Mouse (Mus musculus): ENCODE data around the gene H2-Ab1. TPM values are rescaled to one million over a fixed set of nuclear protein-coding genes. Genes with fewer than 3 reads are reported as not detected.
A peak's percentile ranks its signal among the peaks of the same experiment; 100 is the strongest.
"Not testable (repeated sequence)": the region's sequence is repeated elsewhere in the genome, so short reads cannot be mapped to it uniquely, and the experiment has no call there.

H2-Ab1 gene
- polyA plus RNA-seq, 1 experiment: 1,609 TPM

- Histone ChIP-seq H3K4me1 (ENCODE audit: control insufficient read depth, insufficient read depth, low read length) (no peaks in the 10 kb centered on the region), H3K4me3 (ENCODE audit: insufficient read depth, low read length) (no peak overlapping the region), H3K27ac (ENCODE audit: insufficient read depth, low read depth, low read length) (no peak overlapping the region)
- no peak for TF ChIP-seq POLR2A (IDR thresholded peaks at IDR 0.05; ENCODE audit: borderline replicate concordance, low read depth, low read length)
- no peak for TF ChIP-seq CTCF (IDR thresholded peaks at IDR 0.05; ENCODE audit: low read depth, low read length)
These were observed 38.8 kb upstream of the H2-Ab1 start for GRCm38 (mm10) chr17:34218675-34219074.

- not testable (repeated sequence) for H3K4me1 ChIP-seq (ENCODE audit: control insufficient read depth, insufficient read depth, low read length); H3K4me3 ChIP-seq (ENCODE audit: insufficient read depth, low read length); H3K27ac ChIP-seq (ENCODE audit: insufficient read depth, low read depth, low read length)
- TF ChIP-seq CTCF (IDR thresholded peaks at IDR 0.05; ENCODE audit: low read depth, low read length): peak; percentile 23; the same call in 1 of the 2 replicates
These were observed 38.4 kb upstream of the H2-Ab1 start for GRCm38 (mm10) chr17:34219096-34219495.

GRCm38 (mm10) chr17:34219801-34220200, 37.7 kb upstream of the H2-Ab1 start:
- not testable (repeated sequence) for H3K27ac ChIP-seq (ENCODE audit: insufficient read depth, low read depth, low read length); H3K4me3 ChIP-seq (ENCODE audit: insufficient read depth, low read length); H3K4me1 ChIP-seq (ENCODE audit: control insufficient read depth, insufficient read depth, low read length)

DNA sequence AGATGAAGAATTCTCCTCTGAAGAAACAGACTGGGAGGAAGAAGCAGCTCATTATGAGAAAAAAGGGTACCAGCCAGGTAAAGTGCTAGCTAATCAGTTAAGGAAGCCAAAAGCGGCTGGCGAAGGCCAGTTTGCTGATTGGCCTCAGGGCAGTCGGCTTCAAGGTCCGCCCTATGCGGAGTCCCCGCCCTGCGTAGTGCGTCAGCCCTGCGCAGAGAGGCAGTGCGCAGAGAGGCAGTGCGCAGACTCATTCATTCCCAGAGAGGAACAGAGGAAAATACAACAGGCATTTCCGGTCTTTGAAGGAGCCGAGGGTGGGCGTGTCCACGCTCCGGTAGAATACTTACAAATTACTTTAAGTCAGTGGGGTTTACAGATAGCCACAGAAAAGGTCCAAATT, 37.1 kb upstream of the H2-Ab1 start:
- H3K4me3 ChIP-seq (ENCODE audit: insufficient read depth, low read length); H3K4me1 ChIP-seq (ENCODE audit: control insufficient read depth, insufficient read depth, low read length); H3K27ac ChIP-seq (ENCODE audit: insufficient read depth, low read depth, low read length): not testable (repeated sequence)

DNA sequence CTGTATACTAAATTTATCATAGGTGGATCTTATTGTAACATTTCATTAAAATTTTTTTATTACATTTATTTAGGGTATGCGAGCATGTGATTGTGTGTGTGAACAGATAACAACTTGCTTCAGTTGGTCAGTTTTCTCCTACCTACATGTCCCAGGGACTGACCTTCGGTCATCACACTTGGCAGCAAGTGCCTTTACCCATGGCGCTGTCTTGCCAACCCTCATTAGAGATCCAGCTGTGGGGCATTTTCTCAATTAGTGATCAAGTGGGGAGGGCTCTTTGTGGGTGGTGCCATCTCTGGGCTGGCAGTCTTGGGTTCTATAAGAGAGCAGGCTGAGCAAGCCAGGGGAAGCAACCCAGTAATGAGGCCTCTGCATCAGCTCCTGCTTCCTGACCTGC, 32.7 kb upstream of the H2-Ab1 start:
- no peak overlapping the region for H3K27ac ChIP-seq (ENCODE audit: insufficient read depth, low read depth, low read length)
- TF ChIP-seq CTCF (IDR thresholded peaks at IDR 0.05; ENCODE audit: low read depth, low read length) (no peak), POLR2A (IDR thresholded peaks at IDR 0.05; ENCODE audit: borderline replicate concordance, low read depth, low read length) (no peak)
- H3K4me3 ChIP-seq (ENCODE audit: insufficient read depth, low read length): no peak overlapping the region
- no peaks in the 10 kb centered on the region for H3K4me1 ChIP-seq (ENCODE audit: control insufficient read depth, insufficient read depth, low read length)

DNA sequence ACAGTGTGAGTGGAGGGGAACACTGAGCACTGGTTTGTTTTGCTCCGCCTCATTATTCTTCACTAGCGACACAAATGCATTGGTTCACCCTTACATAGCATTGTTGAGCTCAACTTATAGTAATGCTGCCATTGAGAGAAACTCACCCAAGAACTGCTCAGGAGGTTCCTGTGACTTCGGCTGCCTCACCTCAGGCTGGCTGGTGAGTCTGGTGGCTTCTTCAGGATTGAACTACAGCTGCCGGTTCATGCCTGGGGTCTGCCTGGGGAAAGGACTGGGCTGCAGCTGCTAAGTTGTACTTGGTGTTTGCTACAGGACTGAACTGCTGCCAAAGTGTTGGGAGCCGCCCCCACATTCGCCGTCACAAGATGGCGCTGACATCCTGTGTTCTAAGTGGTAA, 32.1 kb upstream of the H2-Ab1 start:
- no peak overlapping the region for H3K4me3 ChIP-seq (ENCODE audit: insufficient read depth, low read length)
- TF ChIP-seq POLR2A (IDR thresholded peaks at IDR 0.05; ENCODE audit: borderline replicate concordance, low read depth, low read length): no peak
- TF ChIP-seq CTCF (IDR thresholded peaks at IDR 0.05; ENCODE audit: low read depth, low read length): no peak
- H3K27ac ChIP-seq (ENCODE audit: insufficient read depth, low read depth, low read length): no peak overlapping the region
- H3K4me1 ChIP-seq (ENCODE audit: control insufficient read depth, insufficient read depth, low read length): no peaks in the 10 kb centered on the region

- not testable (repeated sequence) for H3K4me1 ChIP-seq (ENCODE audit: control insufficient read depth, insufficient read depth, low read length); H3K4me3 ChIP-seq (ENCODE audit: insufficient read depth, low read length); H3K27ac ChIP-seq (ENCODE audit: insufficient read depth, low read depth, low read length)
These were observed 31.6 kb upstream of the H2-Ab1 start for GRCm38 (mm10) chr17:34225911-34226310.

- not testable (repeated sequence) for H3K27ac ChIP-seq (ENCODE audit: insufficient read depth, low read depth, low read length); H3K4me3 ChIP-seq (ENCODE audit: insufficient read depth, low read length); H3K4me1 ChIP-seq (ENCODE audit: control insufficient read depth, insufficient read depth, low read length)
These were observed 26.5 kb upstream of the H2-Ab1 start for GRCm38 (mm10) chr17:34230971-34231370.

DNA sequence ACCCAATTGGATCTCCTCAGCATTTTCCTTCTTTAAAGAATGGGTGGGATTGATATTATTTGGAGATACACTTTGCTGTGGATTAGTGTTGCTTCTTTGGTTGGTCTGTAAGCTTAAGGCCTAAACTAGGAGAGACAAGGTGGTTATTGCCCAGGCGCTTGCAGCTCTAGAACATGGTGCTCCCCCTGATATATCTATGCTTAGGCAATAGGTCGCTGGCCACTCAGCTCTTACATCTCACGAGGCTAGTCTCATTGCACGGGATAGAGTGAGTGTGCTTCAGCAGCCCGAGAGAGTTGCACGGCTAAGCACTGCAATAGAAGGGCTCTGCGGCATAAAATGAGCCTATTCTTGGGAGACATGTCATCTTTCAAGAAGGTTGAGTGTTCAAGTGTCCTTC, 25.5 kb upstream of the H2-Ab1 start:
- not testable (repeated sequence) for H3K27ac ChIP-seq (ENCODE audit: insufficient read depth, low read depth, low read length); H3K4me3 ChIP-seq (ENCODE audit: insufficient read depth, low read length); H3K4me1 ChIP-seq (ENCODE audit: control insufficient read depth, insufficient read depth, low read length)

DNA sequence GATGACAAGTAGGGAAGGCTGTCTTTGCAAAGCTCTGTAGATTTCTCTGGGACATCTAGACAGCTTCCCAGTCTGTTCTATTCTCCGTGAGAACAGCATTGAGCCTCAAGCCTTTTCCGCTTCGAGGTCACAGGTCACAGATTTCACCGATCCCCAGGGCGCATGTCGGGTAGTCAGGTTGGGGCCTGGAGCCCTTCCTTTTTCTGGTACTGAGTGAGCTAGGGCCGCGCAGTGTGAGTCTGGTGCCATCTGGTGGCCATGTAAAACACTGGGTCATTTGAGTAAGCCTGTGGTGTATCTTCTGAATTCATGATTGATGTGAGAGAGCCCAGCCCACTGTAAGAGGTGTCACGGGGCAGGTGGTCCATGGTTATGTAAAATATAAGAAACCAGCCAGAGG, 22.6 kb upstream of the H2-Ab1 start:
- Histone ChIP-seq H3K4me1 (ENCODE audit: control insufficient read depth, insufficient read depth, low read length) (peaks cover 9% of the 10 kb centered on the region), H3K27ac (ENCODE audit: insufficient read depth, low read depth, low read length) (no peak overlapping the region), H3K4me3 (ENCODE audit: insufficient read depth, low read length) (no peak overlapping the region)
- TF ChIP-seq CTCF (IDR thresholded peaks at IDR 0.05; ENCODE audit: low read depth, low read length) (peak; percentile 96), POLR2A (IDR thresholded peaks at IDR 0.05; ENCODE audit: borderline replicate concordance, low read depth, low read length) (no peak)

GRCm38 (mm10) chr17:34236691-34237090, 20.8 kb upstream of the H2-Ab1 start:
- no peak for TF ChIP-seq POLR2A (IDR thresholded peaks at IDR 0.05; ENCODE audit: borderline replicate concordance, low read depth, low read length)
- TF ChIP-seq CTCF (IDR thresholded peaks at IDR 0.05; ENCODE audit: low read depth, low read length): no peak
- Histone ChIP-seq H3K27ac (ENCODE audit: insufficient read depth, low read depth, low read length) (no peak overlapping the region), H3K4me1 (ENCODE audit: control insufficient read depth, insufficient read depth, low read length) (peaks cover 13% of the 10 kb centered on the region), H3K4me3 (ENCODE audit: insufficient read depth, low read length) (no peak overlapping the region)

- no peak for TF ChIP-seq CTCF (IDR thresholded peaks at IDR 0.05; ENCODE audit: low read depth, low read length)
- TF ChIP-seq POLR2A (IDR thresholded peaks at IDR 0.05; ENCODE audit: borderline replicate concordance, low read depth, low read length): no peak
- H3K27ac ChIP-seq (ENCODE audit: insufficient read depth, low read depth, low read length): no peak overlapping the region
- no peak overlapping the region for H3K4me3 ChIP-seq (ENCODE audit: insufficient read depth, low read length)
- peaks cover 13% of the 10 kb centered on the region for H3K4me1 ChIP-seq (ENCODE audit: control insufficient read depth, insufficient read depth, low read length)
These were observed 19.7 kb upstream of the H2-Ab1 start for GRCm38 (mm10) chr17:34237741-34238140.

All from bone marrow macrophage, adult 2 months (primary cell).